Mouse (Mus musculus) lung, postnatal 0 days (tissue): ENCODE data around the gene Ephb4.

Experiments used
- CTCF ChIP-seq: IDR thresholded peaks from 2 replicates; pipeline ENCODE4 v1.5.1; 2016; ENCODE audit warnings: antibody characterized with exemption, mild to moderate bottlenecking
- EP300 ChIP-seq: IDR thresholded peaks from 2 replicates; pipeline ENCODE4 v1.6.1; 2016; ENCODE audit warnings: antibody characterized with exemption, mild to moderate bottlenecking, control low read depth

DNA sequence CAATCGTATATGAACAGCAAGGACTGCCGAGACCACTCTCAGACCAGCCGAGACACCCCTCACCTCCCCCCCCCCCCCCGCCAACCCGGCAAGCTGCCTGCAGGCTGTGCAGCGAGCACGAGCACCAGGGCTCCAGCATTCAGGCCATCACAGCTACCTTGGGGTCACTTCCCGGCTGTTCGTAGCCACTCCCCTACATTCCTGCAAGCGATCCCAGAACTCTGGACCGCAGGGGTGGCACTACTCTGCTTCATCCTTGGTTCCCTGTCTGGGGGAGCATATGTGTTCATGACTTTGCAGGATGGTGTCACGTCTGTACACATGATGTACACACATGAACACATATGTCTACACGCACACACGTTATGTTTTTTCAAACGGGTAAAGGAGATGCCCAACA is 27.7 kb downstream of the Ephb4 start:
- TF ChIP-seq CTCF = no peak
- TF ChIP-seq EP300 = no peak
